Mouse (Mus musculus): Measurements from ENCODE around the gene Vps41. TPM values are rescaled to one million over a fixed set of nuclear protein-coding genes. Genes with fewer than 3 reads are reported as not detected.

Vps41 gene
- total RNA-seq, 2 experiments from 2014 or later: 43.2 to 46.9 TPM

GRCm38 (mm10) chr13:18791724-18792123, 74.6 kb downstream of the Vps41 start:
- no peak for ATAC-seq (replicated peaks; ENCODE audit: poor library complexity)

- 0 out of 2 replicates have a peak, but pooled peaks have one; percentile 31 for ATAC-seq (replicated peaks; ENCODE audit: poor library complexity)
Measured at GRCm38 (mm10) chr13:18794454-18794853, 77.4 kb downstream of the Vps41 start.

GRCm38 (mm10) chr13:18797555-18797954, 80.5 kb downstream of the Vps41 start:
- ATAC-seq (replicated peaks; ENCODE audit: poor library complexity): no peak

- ATAC-seq (replicated peaks; ENCODE audit: poor library complexity): peak; percentile 89
Measured at GRCm38 (mm10) chr13:18800434-18800833, 83.3 kb downstream of the Vps41 start.

- no peak for ATAC-seq (replicated peaks; ENCODE audit: poor library complexity)
Measured at GRCm38 (mm10) chr13:18809465-18809864, 92.4 kb downstream of the Vps41 start.

GRCm38 (mm10) chr13:18809978-18810675, 93.0 kb downstream of the Vps41 start:
- peak; percentile 99 for ATAC-seq (replicated peaks; ENCODE audit: poor library complexity)

GRCm38 (mm10) chr13:18824420-18825123, 107.5 kb downstream of the Vps41 start:
- ATAC-seq (replicated peaks; ENCODE audit: poor library complexity): no peak

GRCm38 (mm10) chr13:18827029-18827428, 109.9 kb downstream of the Vps41 start:
- peak; percentile 61 for ATAC-seq (replicated peaks; ENCODE audit: poor library complexity)

GRCm38 (mm10) chr13:18830486-18830885, 113.4 kb downstream of the Vps41 start:
- ATAC-seq (replicated peaks; ENCODE audit: poor library complexity): no peak

GRCm38 (mm10) chr13:18839231-18839630, 122.1 kb downstream of the Vps41 start:
- no peak for ATAC-seq (replicated peaks; ENCODE audit: poor library complexity)

GRCm38 (mm10) chr13:18840366-18840765, 123.3 kb downstream of the Vps41 start:
- ATAC-seq (replicated peaks; ENCODE audit: poor library complexity): no peak

GRCm38 (mm10) chr13:18841019-18841418, 123.9 kb downstream of the Vps41 start:
- no peak for ATAC-seq (replicated peaks; ENCODE audit: poor library complexity)

GRCm38 (mm10) chr13:18841752-18842282, 124.7 kb downstream of the Vps41 start:
- no peak for ATAC-seq (replicated peaks; ENCODE audit: poor library complexity)

- ATAC-seq (replicated peaks; ENCODE audit: poor library complexity): no peak
Measured at GRCm38 (mm10) chr13:18842556-18842955, 125.5 kb downstream of the Vps41 start.

- ATAC-seq (replicated peaks; ENCODE audit: poor library complexity): no peak
Measured at GRCm38 (mm10) chr13:18843546-18843945, 126.5 kb downstream of the Vps41 start.

- no peak for ATAC-seq (replicated peaks; ENCODE audit: poor library complexity)
Measured at GRCm38 (mm10) chr13:18847386-18847785, 130.3 kb downstream of the Vps41 start.

GRCm38 (mm10) chr13:18849563-18849962, 132.5 kb downstream of the Vps41 start:
- ATAC-seq (replicated peaks; ENCODE audit: poor library complexity): no peak

GRCm38 (mm10) chr13:18851182-18851581, 134.1 kb downstream of the Vps41 start:
- no peak for ATAC-seq (replicated peaks; ENCODE audit: poor library complexity)

- no peak for ATAC-seq (replicated peaks; ENCODE audit: poor library complexity)
Measured at GRCm38 (mm10) chr13:18852718-18853117, 135.6 kb downstream of the Vps41 start.

- no peak for ATAC-seq (replicated peaks; ENCODE audit: poor library complexity)
Measured at GRCm38 (mm10) chr13:18856026-18856802, 139.1 kb downstream of the Vps41 start.

- no peak for ATAC-seq (replicated peaks; ENCODE audit: poor library complexity)
Measured at GRCm38 (mm10) chr13:18858183-18858582, 141.1 kb downstream of the Vps41 start.

Measured in megakaryocyte progenitor cell, adult 5-6 weeks (primary cell).